Mouse (Mus musculus) MEL (cell line): ENCODE measurements around the gene Myo10. TPM values are rescaled to one million over a fixed set of nuclear protein-coding genes. Genes with fewer than 3 reads are reported as not detected.

ENCODE experiments used
- DNase-seq: peaks from one replicate; pipeline ENCODE4 v3.0.0; 2011; ENCODE audit warnings: low read depth, low spot score
- H3K27ac ChIP-seq: 2 replicates; pipeline ENCODE4 v1.5.1; 2012; ENCODE audit warnings: low read depth, mild to moderate bottlenecking, control low read depth, low read length, moderate library complexity; ENCODE audit not compliant: control insufficient read depth
- H3K27me3 ChIP-seq, 2 experiments: fragments of 150-350 bp in 1 of 2; sonication (generic) in 1 of 2; 2 replicates each; pipeline ENCODE4 v1.6.1; 2012; ENCODE audit warnings: low read length in 2 of 2, mild to moderate bottlenecking in 2 of 2, improper control_type of control experiment in 1 of 2, moderate library complexity in 1 of 2; ENCODE audit not compliant: insufficient read depth in 2 of 2, control insufficient read depth in 1 of 2
- H3K36me3 ChIP-seq, 2 experiments: 2 replicates each; pipeline ENCODE4 v1.6.1; 2012 to 2014; ENCODE audit warnings: low read length in 2 of 2, improper control_type of control experiment in 1 of 2, inconsistent platforms in 1 of 2, mild to moderate bottlenecking in 1 of 2; ENCODE audit not compliant: insufficient read depth in 2 of 2, control insufficient read depth in 1 of 2
- H3K4me1 ChIP-seq, 2 experiments: fragments of 150-350 bp in 1 of 2; sonication (generic) in 1 of 2; 2 replicates each; pipeline ENCODE4 v1.6.1; 2012; ENCODE audit warnings: low read length in 2 of 2, improper control_type of control experiment in 1 of 2, mild to moderate bottlenecking in 1 of 2; ENCODE audit not compliant: insufficient read depth in 2 of 2, control insufficient read depth in 1 of 2
- H3K4me3 ChIP-seq, 2 experiments: fragments of 150-350 bp in 1 of 2; sonication (generic) in 1 of 2; 2 replicates each; pipeline ENCODE4 v1.5.1; 2012; ENCODE audit warnings: low read depth in 2 of 2, low read length in 2 of 2, mild to moderate bottlenecking in 2 of 2, moderate library complexity in 2 of 2, control low read depth in 1 of 2, improper control_type of control experiment in 1 of 2; ENCODE audit not compliant: control insufficient read depth in 1 of 2, insufficient read depth in 1 of 2
- H3K79me2 ChIP-seq: 2 replicates; pipeline ENCODE4 v1.6.1; 2012; ENCODE audit warnings: mild to moderate bottlenecking, low read length, moderate library complexity; ENCODE audit not compliant: control insufficient read depth, poor library complexity, insufficient read depth
- H3K9ac ChIP-seq: 2 replicates; pipeline ENCODE4 v1.6.1; 2012; ENCODE audit warnings: low read depth, mild to moderate bottlenecking, control low read depth, low read length, moderate library complexity; ENCODE audit not compliant: control insufficient read depth, poor library complexity, severe bottlenecking
- H3K9me3 ChIP-seq: fragments of 150-350 bp; sonication (generic); replicated peaks from 2 replicates; pipeline ENCODE4 v1.6.1; 2012; ENCODE audit warnings: mild to moderate bottlenecking, low read length, improper control_type of control experiment, moderate library complexity; ENCODE audit not compliant: insufficient read depth
- CHD1 ChIP-seq: IDR thresholded peaks from 2 replicates; pipeline ENCODE4 v1.6.1; 2012; ENCODE audit warnings: low read depth, mild to moderate bottlenecking, inconsistent platforms, low read length, improper control_type of control experiment
- CHD2 ChIP-seq: IDR thresholded peaks from 2 replicates; pipeline ENCODE4 v1.6.1; 2011; ENCODE audit warnings: low read length, improper control_type of control experiment
- E2F4 ChIP-seq: IDR thresholded peaks from 2 replicates; pipeline ENCODE4 v1.6.1; 2011; ENCODE audit warnings: low read depth, low read length, improper control_type of control experiment, borderline replicate concordance
- EP300 ChIP-seq, 2 experiments: IDR thresholded peaks; 2 replicates each; pipeline ENCODE4 v1.6.1; 2011; ENCODE audit warnings: improper control_type of control experiment in 2 of 2, low read length in 2 of 2, low read depth in 1 of 2, mild to moderate bottlenecking in 1 of 2
- GABPA ChIP-seq: IDR thresholded peaks from 2 replicates; pipeline ENCODE4 v1.6.1; 2012; ENCODE audit warnings: low read depth, mild to moderate bottlenecking, inconsistent platforms, low read length, improper control_type of control experiment, moderate library complexity
- HCFC1 ChIP-seq: IDR thresholded peaks from 2 replicates; pipeline ENCODE4 v1.6.1; 2012; ENCODE audit warnings: low read depth, mild to moderate bottlenecking, inconsistent platforms, low read length, improper control_type of control experiment, moderate library complexity
- JUND ChIP-seq: IDR thresholded peaks from 2 replicates; pipeline ENCODE4 v1.6.1; 2011; ENCODE audit warnings: low read depth, mild to moderate bottlenecking, improper control_type of control experiment, low read length
- MAFK ChIP-seq: IDR thresholded peaks from 2 replicates; pipeline ENCODE4 v1.6.1; 2011; ENCODE audit warnings: low read depth, mild to moderate bottlenecking, low read length, improper control_type of control experiment, borderline replicate concordance
- MEF2A ChIP-seq: IDR thresholded peaks from 2 replicates; pipeline ENCODE4 v1.6.1; 2014; ENCODE audit warnings: low read depth, mild to moderate bottlenecking, inconsistent platforms, low read length, improper control_type of control experiment; ENCODE audit not compliant: poor library complexity, insufficient replicate concordance, severe bottlenecking; ENCODE audit errors: extremely low read depth
- NELFE ChIP-seq: IDR thresholded peaks from 2 replicates; pipeline ENCODE4 v1.6.1; 2011; ENCODE audit warnings: low read depth, low read length, improper control_type of control experiment
- NRF1 ChIP-seq: IDR thresholded peaks from 2 replicates; pipeline ENCODE4 v1.6.1; 2014; ENCODE audit warnings: low read depth, mild to moderate bottlenecking, inconsistent platforms, low read length, improper control_type of control experiment, moderate library complexity; ENCODE audit not compliant: poor library complexity, insufficient read depth, severe bottlenecking
- POLR2A ChIP-seq, 2 experiments: IDR thresholded peaks; 2 replicates each; pipeline ENCODE4 v1.6.1; 2011 to 2012; ENCODE audit warnings: low read length in 2 of 2, mild to moderate bottlenecking in 2 of 2, control low read depth in 1 of 2, improper control_type of control experiment in 1 of 2, low read depth in 1 of 2, moderate library complexity in 1 of 2; ENCODE audit not compliant: control insufficient read depth in 1 of 2, insufficient read depth in 1 of 2, poor library complexity in 1 of 2
- POLR2AphosphoS2 ChIP-seq: IDR thresholded peaks from 2 replicates; pipeline ENCODE4 v1.6.1; 2011; ENCODE audit warnings: low read length, improper control_type of control experiment
- POLR2AphosphoS5 ChIP-seq: IDR thresholded peaks from 2 replicates; pipeline ENCODE4 v1.6.1; 2012; ENCODE audit warnings: low read depth, borderline replicate concordance, mild to moderate bottlenecking, inconsistent platforms, low read length, moderate library complexity, mixed read lengths
- SIN3A ChIP-seq: IDR thresholded peaks from 2 replicates; pipeline ENCODE4 v1.6.1; 2012; ENCODE audit warnings: low read length, improper control_type of control experiment, inconsistent platforms
- TBP ChIP-seq: IDR thresholded peaks from 2 replicates; pipeline ENCODE4 v1.8.0; 2011; ENCODE audit warnings: low read depth, low read length, improper control_type of control experiment
- TCF12 ChIP-seq: IDR thresholded peaks from 2 replicates; pipeline ENCODE4 v1.6.1; 2014; ENCODE audit warnings: low read depth, mild to moderate bottlenecking, inconsistent platforms, low read length, improper control_type of control experiment, moderate library complexity
- USF1 ChIP-seq: IDR thresholded peaks from 2 replicates; pipeline ENCODE4 v1.6.1; 2014; ENCODE audit warnings: low read depth, mild to moderate bottlenecking, inconsistent platforms, low read length, improper control_type of control experiment, moderate library complexity
- USF2 ChIP-seq, 2 experiments: IDR thresholded peaks; 2 replicates each; pipeline ENCODE4 v1.6.1; 2011 to 2012; ENCODE audit warnings: improper control_type of control experiment in 2 of 2, low read length in 2 of 2, borderline replicate concordance in 1 of 2, inconsistent platforms in 1 of 2, low read depth in 1 of 2, mild to moderate bottlenecking in 1 of 2; ENCODE audit not compliant: insufficient read depth in 1 of 2
- ZC3H11A ChIP-seq: IDR thresholded peaks from 2 replicates; pipeline ENCODE4 v1.6.1; 2012; ENCODE audit warnings: low read depth, mild to moderate bottlenecking, inconsistent platforms, low read length, improper control_type of control experiment
- ZKSCAN1 ChIP-seq: IDR thresholded peaks from 2 replicates; pipeline ENCODE4 v1.6.1; 2012; ENCODE audit warnings: low read depth, mild to moderate bottlenecking, inconsistent platforms, low read length, improper control_type of control experiment, moderate library complexity
- ZMIZ1 ChIP-seq: IDR thresholded peaks from 2 replicates; pipeline ENCODE4 v1.6.1; 2012; ENCODE audit warnings: low read depth, mild to moderate bottlenecking, inconsistent platforms, low read length, improper control_type of control experiment, moderate library complexity
- polyA plus RNA-seq, 2 experiments: library from polyadenylated mRNA; stranded (reverse) in 1 of 2; unstranded in 1 of 2; fragments of >175 nt in 1 of 2; fragments of >200 nt in 1 of 2; gene quantifications; 2 replicates each; pipeline versions ENCODE4 v1.2.1 to v1.2.4; 2012; ENCODE audit warnings: low replicate concordance in 2 of 2, low read depth in 1 of 2; ENCODE audit not compliant: insufficient read length in 2 of 2, insufficient read depth in 1 of 2, missing spikeins in 1 of 2
- total RNA-seq: library from RNA; depleted of rRNA; stranded (reverse); fragments of 300-350 nt; gene quantifications from 2 replicates; pipeline ENCODE4 v1.2.3, GENCODE M21; 2012

Myo10 gene
- total and polyA plus RNA-seq, 3 experiments: 0.01 TPM; not detected in 2

- H3K27me3 ChIP-seq: no peaks in the 10 kb centered on the region
- no peaks in the 10 kb centered on the region; the same call in 1 of the 2 replicates for H3K9me3 ChIP-seq
- TF ChIP-seq USF2 (IDR thresholded peaks at IDR 0.05; ENCODE audit: borderline replicate concordance in 1 of 2, insufficient read depth in 1 of 2, low read depth in 1 of 2, low read length in 2 of 2) (no peak), MAFK (no peak), ZKSCAN1 (no peak)
- no peak overlapping the region for H3K9ac ChIP-seq
- H3K79me2 ChIP-seq: no peaks in the 10 kb centered on the region
- H3K4me3 ChIP-seq: no peak overlapping the region
- H3K36me3 ChIP-seq: no peaks in the 10 kb centered on the region
- no peak for DNase-seq
- no peak overlapping the region for H3K27ac ChIP-seq
- H3K4me1 ChIP-seq: no peaks in the 10 kb centered on the region
Measured at GRCm38 (mm10) chr15:25817191-25817590, 194.9 kb downstream of the Myo10 start.

GRCm38 (mm10) chr15:25821981-25822380 lies 199.7 kb downstream of the Myo10 start:
- Histone ChIP-seq H3K4me3 (no peak overlapping the region), H3K36me3 (no peaks in the 10 kb centered on the region), H3K27me3 (no peaks in the 10 kb centered on the region), H3K79me2 (no peaks in the 10 kb centered on the region), H3K9ac (no peak overlapping the region), H3K9me3 (no peaks in the 10 kb centered on the region; the same call in 1 of the 2 replicates), H3K27ac (no peak overlapping the region), H3K4me1 (no peaks in the 10 kb centered on the region)
- DNase-seq: no peak
- TF ChIP-seq NRF1: no peak
- TF ChIP-seq CHD1: no peak
- no peak for TF ChIP-seq ZMIZ1

- no peak for DNase-seq
Measured at GRCm38 (mm10) chr15:25822656-25823055, 200.3 kb downstream of the Myo10 start.

More at GRCm38 (mm10) chr15:25822656-25823055, 200.3 kb downstream of the Myo10 start:
- Histone ChIP-seq H3K27ac (no peak overlapping the region), H3K9me3 (no peaks in the 10 kb centered on the region; the same call in 1 of the 2 replicates), H3K36me3 (no peaks in the 10 kb centered on the region), H3K27me3 (no peaks in the 10 kb centered on the region), H3K4me3 (no peak overlapping the region), H3K79me2 (no peaks in the 10 kb centered on the region), H3K4me1 (no peaks in the 10 kb centered on the region)
- TF ChIP-seq POLR2A (IDR thresholded peaks at IDR 0.05; ENCODE audit: control insufficient read depth in 1 of 2, insufficient read depth in 1 of 2, low read depth in 1 of 2, low read length in 2 of 2, poor library complexity in 1 of 2) (no peak), POLR2AphosphoS2 (no peak), JUND (no peak), HCFC1 (no peak), USF1 (no peak), EP300 (IDR thresholded peaks at IDR 0.05; ENCODE audit: low read depth in 1 of 2, low read length in 2 of 2) (no peak), TBP (no peak), NELFE (no peak), TCF12 (no peak), POLR2AphosphoS5 (no peak), E2F4 (no peak), SIN3A (no peak), CHD1 (no peak), ZC3H11A (no peak), CHD2 (no peak), GABPA (no peak), MEF2A (no peak)
- TF ChIP-seq, all 39 proteins: peak for 0
- H3K9ac ChIP-seq: no peak overlapping the region
